Mouse (Mus musculus) cortical plate, adult 2 months (tissue): ENCODE measurements around the gene Srd5a1.

Experiments used
- CTCF ChIP-seq: fragments of 200-500 bp; IDR thresholded peaks from 2 replicates; pipeline ENCODE4 v1.5.1; 2011; ENCODE audit warnings: mild to moderate bottlenecking, control low read depth, low read length; ENCODE audit not compliant: insufficient read depth; ENCODE audit errors: extremely low read depth
- POLR2A ChIP-seq: fragments of 200-500 bp; IDR thresholded peaks from 2 replicates; pipeline ENCODE4 v1.6.1; 2011; ENCODE audit warnings: mild to moderate bottlenecking, low read length, control low read depth; ENCODE audit not compliant: insufficient read depth; ENCODE audit errors: extremely low read depth

DNA sequence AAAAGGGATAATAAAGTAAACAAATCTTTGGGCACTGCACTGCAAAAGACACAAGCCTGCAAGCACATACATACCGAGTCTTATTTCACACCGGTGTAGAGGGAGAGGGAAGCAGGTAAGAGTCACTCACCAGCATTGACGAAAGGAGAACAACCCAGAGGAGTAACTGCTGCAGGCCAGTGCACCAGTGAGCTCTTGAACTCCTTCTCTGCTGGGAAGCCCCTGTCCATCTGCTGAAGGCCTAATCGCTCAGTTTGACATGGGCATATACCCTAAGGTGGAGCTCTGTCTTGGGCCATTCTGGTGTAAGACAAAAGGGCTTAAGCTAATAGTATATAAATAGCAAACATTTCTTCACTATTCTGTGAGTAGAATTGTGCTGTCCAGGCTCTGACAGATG lies 28.9 kb upstream of the Srd5a1 start:
- TF ChIP-seq POLR2A (no peak), CTCF (no peak)
